Mouse (Mus musculus) heart, embryonic 12.5 days (tissue): ENCODE measurements around the gene Spag7. TPM values are rescaled to one million over a fixed set of nuclear protein-coding genes. Genes with fewer than 3 reads are reported as not detected.

Experiments used
- ATAC-seq: fragments of 200-750 bp; cut with Nextera tagmentation; 2 replicates; pipeline ENCODE4 v1.8.0; 2017; ENCODE audit warnings: moderate TSS enrichment, moderate library complexity; ENCODE audit not compliant: insufficient number of reproducible peaks, low FRiP score
- H3K27ac ChIP-seq: fragments of 300-500 bp; sonication (generic); 2 replicates; pipeline ENCODE4 v1.5.1; 2016; ENCODE audit warnings: mild to moderate bottlenecking, moderate library complexity; ENCODE audit not compliant: poor library complexity, severe bottlenecking
- H3K27me3 ChIP-seq: fragments of 300-500 bp; sonication (generic); replicated peaks from 2 replicates; pipeline ENCODE4 v1.6.1; 2016; ENCODE audit warnings: mild to moderate bottlenecking, moderate library complexity
- H3K36me3 ChIP-seq: fragments of 300-500 bp; sonication (generic); 2 replicates; pipeline ENCODE4 v1.6.1; 2016; ENCODE audit warnings: mild to moderate bottlenecking, moderate library complexity
- H3K4me1 ChIP-seq: fragments of 300-500 bp; sonication (generic); replicated peaks from 2 replicates; pipeline ENCODE4 v1.6.1; 2016; ENCODE audit warnings: mild to moderate bottlenecking
- H3K4me2 ChIP-seq: fragments of 300-500 bp; sonication (generic); 2 replicates; pipeline ENCODE4 v1.6.1; 2016; ENCODE audit warnings: mild to moderate bottlenecking, moderate library complexity
- H3K4me3 ChIP-seq: fragments of 300-500 bp; sonication (generic); 2 replicates; pipeline ENCODE4 v1.5.1; 2016; ENCODE audit warnings: mild to moderate bottlenecking
- H3K9ac ChIP-seq: fragments of 300-500 bp; sonication (generic); 2 replicates; pipeline ENCODE4 v1.6.1; 2016; ENCODE audit warnings: mild to moderate bottlenecking, moderate library complexity
- H3K9me3 ChIP-seq: fragments of 300-500 bp; sonication (generic); replicated peaks from 2 replicates; pipeline ENCODE4 v1.6.1; 2016; ENCODE audit warnings: mild to moderate bottlenecking, moderate library complexity
- WGBS: fragments of 180-500 bp; shearing (Covaris S2); methylation state at CpG from one replicate; pipeline ENCODE4 v1.1.7; 2016; 5-methylcytosine and 5-hydroxymethylcytosine counted together
- polyA plus RNA-seq: library from polyadenylated mRNA; unstranded; fragments of >200 nt; fragmentation: Nextera tagmentation; extraction: Ambion mirVana; gene quantifications from 2 replicates; pipeline ENCODE4 v1.2.1, GENCODE M21; 2016

Spag7 gene
- polyA plus RNA-seq, 1 experiment from 2014 or later: 164 TPM

- peak overlapping the region; percentile 96 for H3K27ac ChIP-seq
- H3K9ac ChIP-seq: peak overlapping the region; percentile 94
- WGBS: 4% methylated on average over 16 of the region's 16 CpGs
- peak overlapping the region; percentile 78 for H3K4me3 ChIP-seq
- peak overlapping the region; percentile 82 for H3K4me2 ChIP-seq
- H3K9me3 ChIP-seq: no peaks in the 10 kb centered on the region
- peak; percentile 13; the same call in 1 of the 2 replicates for ATAC-seq
- H3K27me3 ChIP-seq: no peaks in the 10 kb centered on the region
- peaks cover 59% of the 10 kb centered on the region for H3K4me1 ChIP-seq
- H3K36me3 ChIP-seq: peaks cover 38% of the 10 kb centered on the region
These were observed 12.7 kb downstream of the Spag7 start for GRCm38 (mm10) chr11:70656456-70656927.

DNA sequence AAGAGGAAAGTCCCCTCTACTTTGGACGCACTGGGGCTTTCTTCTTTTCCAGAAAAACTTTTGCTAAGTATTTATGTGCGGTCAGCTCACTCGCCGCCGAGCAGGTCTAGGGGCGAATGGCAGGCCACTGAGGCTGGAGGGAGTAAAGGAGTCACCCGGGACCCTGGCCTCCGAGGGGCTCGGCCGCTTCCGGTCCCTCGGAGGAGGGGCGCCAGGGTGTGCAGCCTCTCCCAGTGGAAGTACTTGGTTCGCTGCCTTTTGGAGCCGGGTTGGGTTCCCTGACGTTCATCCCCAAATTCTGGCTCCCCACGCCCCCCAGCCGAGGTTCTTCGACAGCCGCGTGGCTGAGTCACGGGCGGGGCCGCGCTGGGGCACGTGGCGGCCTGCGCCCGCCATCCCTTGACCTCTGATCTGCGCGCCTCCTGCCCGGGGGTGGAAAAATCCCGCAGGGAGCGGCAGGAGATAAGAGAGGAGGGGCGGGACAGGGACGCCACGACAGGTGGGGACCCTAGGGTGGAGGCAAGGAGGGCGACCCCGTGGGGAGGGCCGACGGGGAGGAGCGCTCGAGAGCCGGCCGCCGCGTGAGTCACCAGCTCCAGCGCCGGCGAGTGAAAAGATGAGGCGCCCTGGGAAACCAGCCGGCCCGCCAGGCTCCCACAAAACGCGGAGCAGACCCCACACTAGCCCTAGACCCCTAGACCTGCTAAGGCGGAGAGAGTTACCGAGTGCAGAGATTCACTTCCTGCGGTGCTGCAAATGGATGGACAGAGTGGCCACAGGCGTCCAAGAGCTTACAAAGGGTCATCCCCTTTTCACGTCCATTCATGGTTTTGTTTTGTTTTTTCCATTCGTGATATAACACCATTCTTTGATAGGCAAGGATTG lies 13.4 kb downstream of the Spag7 start:
- H3K27ac ChIP-seq: peak overlapping the region; percentile 96
- peak overlapping the region; percentile 78 for H3K4me3 ChIP-seq
- H3K27me3 ChIP-seq: no peaks in the 10 kb centered on the region
- peak overlapping the region; percentile 82 for H3K4me2 ChIP-seq
- peaks cover 61% of the 10 kb centered on the region for H3K4me1 ChIP-seq
- peak overlapping the region; percentile 94 for H3K9ac ChIP-seq
- H3K36me3 ChIP-seq: peaks cover 38% of the 10 kb centered on the region
- peak; percentile 40 for ATAC-seq
- no peaks in the 10 kb centered on the region for H3K9me3 ChIP-seq
- WGBS: under 1% methylated on average over 61 of the region's 61 CpGs

- peak; percentile 46 for ATAC-seq
- no peaks in the 10 kb centered on the region for H3K9me3 ChIP-seq
- peak overlapping the region; percentile 94 for H3K9ac ChIP-seq
- H3K4me2 ChIP-seq: peak overlapping the region; percentile 82
- H3K36me3 ChIP-seq: peaks cover 38% of the 10 kb centered on the region
- H3K27me3 ChIP-seq: no peaks in the 10 kb centered on the region
- H3K27ac ChIP-seq: peak overlapping the region; percentile 96
- peak overlapping the region; percentile 78 for H3K4me3 ChIP-seq
- peaks cover 68% of the 10 kb centered on the region for H3K4me1 ChIP-seq
- 0% methylated on average over 48 of the region's 48 CpGs for WGBS
These were observed 14.2 kb downstream of the Spag7 start for GRCm38 (mm10) chr11:70654923-70655570.

- Histone ChIP-seq H3K9me3 (no peaks in the 10 kb centered on the region), H3K36me3 (peaks cover 38% of the 10 kb centered on the region), H3K9ac (peak within 1 kb of the TSS; percentile 94), H3K4me1 (peaks cover 69% of the 10 kb centered on the region), H3K27ac (peak within 1 kb of the TSS; percentile 96), H3K4me2 (peak within 1 kb of the TSS; percentile 82), H3K27me3 (no peaks in the 10 kb centered on the region), H3K4me3 (peak within 1 kb of the TSS; percentile 78)
- peak; percentile 51 for ATAC-seq
- under 1% methylated on average over 61 of the region's 61 CpGs for WGBS
These were observed 14.9 kb downstream of the Spag7 start, which contains the start of gene Pfn1 for GRCm38 (mm10) chr11:70654198-70654922. Gene Pfn1, minus strand, starts transcription at chr11:70654644.

GRCm38 (mm10) chr11:70653345-70654197 lies 15.6 kb downstream of the Spag7 start:
- Histone ChIP-seq H3K36me3 (peaks cover 41% of the 10 kb centered on the region), H3K4me1 (peaks cover 69% of the 10 kb centered on the region)
- WGBS: under 1% methylated on average over 60 of the region's 63 CpGs

GRCm38 (mm10) chr11:70652884-70653344 lies 16.3 kb downstream of the Spag7 start:
- Histone ChIP-seq H3K4me1 (peaks cover 68% of the 10 kb centered on the region), H3K9me3 (no peaks in the 10 kb centered on the region), H3K4me3 (peak overlapping the region; percentile 78), H3K27ac (peak overlapping the region; percentile 96), H3K27me3 (no peaks in the 10 kb centered on the region), H3K36me3 (peaks cover 45% of the 10 kb centered on the region), H3K9ac (peak overlapping the region; percentile 94), H3K4me2 (peak overlapping the region; percentile 82)
- no peak for ATAC-seq
- 40% methylated on average over 6 of the region's 6 CpGs for WGBS

More at GRCm38 (mm10) chr11:70653345-70654197, 15.6 kb downstream of the Spag7 start:
- no peaks in the 10 kb centered on the region for H3K27me3 ChIP-seq
- peak overlapping the region; percentile 94 for H3K9ac ChIP-seq
- peak; percentile 66 for ATAC-seq
- peak overlapping the region; percentile 78 for H3K4me3 ChIP-seq
- no peaks in the 10 kb centered on the region for H3K9me3 ChIP-seq
- peak overlapping the region; percentile 82 for H3K4me2 ChIP-seq
- H3K27ac ChIP-seq: peak overlapping the region; percentile 96

GRCm38 (mm10) chr11:70652029-70652883 lies 17.0 kb downstream of the Spag7 start:
- Histone ChIP-seq H3K27ac (peak overlapping the region; percentile 96; the same call in 1 of the 2 replicates), H3K4me2 (peak overlapping the region; percentile 82), H3K4me3 (peak overlapping the region; percentile 78), H3K27me3 (no peaks in the 10 kb centered on the region), H3K36me3 (peaks cover 45% of the 10 kb centered on the region), H3K9ac (peak overlapping the region; percentile 94), H3K4me1 (peaks cover 63% of the 10 kb centered on the region), H3K9me3 (no peaks in the 10 kb centered on the region)
- 66% methylated on average over 12 of the region's 12 CpGs for WGBS
- ATAC-seq: no peak

GRCm38 (mm10) chr11:70651391-70651790 lies 17.8 kb downstream of the Spag7 start:
- Histone ChIP-seq H3K4me2 (peak overlapping the region; percentile 23; the same call in 1 of the 2 replicates), H3K9ac (no peak overlapping the region), H3K27ac (no peak overlapping the region), H3K27me3 (no peaks in the 10 kb centered on the region), H3K4me3 (no peak overlapping the region; the same call in 1 of the 2 replicates), H3K9me3 (no peaks in the 10 kb centered on the region), H3K4me1 (peaks cover 54% of the 10 kb centered on the region), H3K36me3 (peaks cover 45% of the 10 kb centered on the region)
- 53% methylated on average over 2 of the region's 2 CpGs for WGBS
- ATAC-seq: no peak
